Mouse (Mus musculus): ENCODE results near the gene Micall2. TPM values are rescaled to one million over a fixed set of nuclear protein-coding genes. Genes with fewer than 3 reads are reported as not detected.
A peak's percentile ranks its signal among the peaks of the same experiment; 100 is the strongest.
"Not testable (repeated sequence)": the region's sequence is repeated elsewhere in the genome, so short reads cannot be mapped to it uniquely, and the experiment has no call there.

Micall2 gene
- polyA plus RNA-seq, 1 experiment from 2014 or later, result 6.4 TPM

GRCm38 (mm10) chr5:139749413-139750125 lies 13.4 kb upstream of the Micall2 start:
- no peaks in the 10 kb centered on the region for H3K27me3 ChIP-seq (replicated peaks)
- H3K4me1 ChIP-seq, result no peaks in the 10 kb centered on the region
- H3K9me3 ChIP-seq, result no peaks in the 10 kb centered on the region
- H3K27ac ChIP-seq, result no peak overlapping the region
- no peak for ATAC-seq (ENCODE audit: insufficient read depth, low FRiP score, low read depth)
- no peak overlapping the region for H3K4me2 ChIP-seq
- H3K9ac ChIP-seq, result no peak overlapping the region
- H3K4me3 ChIP-seq (replicated peaks), result no peak overlapping the region
- WGBS, result 87% methylated on average over 16 of the region's 16 CpGs
- H3K36me3 ChIP-seq, result peaks cover 32% of the 10 kb centered on the region

GRCm38 (mm10) chr5:139745771-139746170 lies 9.6 kb upstream of the Micall2 start:
- Histone ChIP-seq H3K4me1 (0 out of 2 replicates have a peak, but pooled peaks cover 5% of the 10 kb centered on the region), H3K4me2 (no peak overlapping the region), H3K9ac (no peak overlapping the region), H3K27me3 (replicated peaks) (no peaks in the 10 kb centered on the region), H3K36me3 (peaks cover 8% of the 10 kb centered on the region; the same call in 1 of the 2 replicates), H3K9me3 (no peaks in the 10 kb centered on the region), H3K27ac (no peak overlapping the region), H3K4me3 (replicated peaks) (no peak overlapping the region)
- 7% methylated on average over 3 of the region's 3 CpGs for WGBS
- peak; percentile 84 for ATAC-seq (ENCODE audit: insufficient read depth, low FRiP score, low read depth)

GRCm38 (mm10) chr5:139742640-139743039 lies 6.5 kb upstream of the Micall2 start:
- H3K36me3 ChIP-seq; ATAC-seq (ENCODE audit: insufficient read depth, low FRiP score, low read depth); H3K9me3 ChIP-seq; H3K9ac ChIP-seq; H3K4me2 ChIP-seq; H3K4me1 ChIP-seq; H3K27ac ChIP-seq; H3K4me3 ChIP-seq (replicated peaks); H3K27me3 ChIP-seq (replicated peaks): not testable (repeated sequence)
- 22% methylated on average over 3 of the region's 3 CpGs for WGBS

- peak; percentile 66; the same call in 1 of the 2 replicates for ATAC-seq (ENCODE audit: insufficient read depth, low FRiP score, low read depth)
- H3K36me3 ChIP-seq, result no peaks in the 10 kb centered on the region
- H3K4me1 ChIP-seq, result peaks cover 32% of the 10 kb centered on the region
- no peak overlapping the region for H3K4me3 ChIP-seq (replicated peaks)
- no peaks in the 10 kb centered on the region for H3K9me3 ChIP-seq
- H3K27me3 ChIP-seq (replicated peaks), result no peaks in the 10 kb centered on the region
- H3K4me2 ChIP-seq, result peak overlapping the region; percentile 8; the same call in 1 of the 2 replicates
- no peak overlapping the region for H3K9ac ChIP-seq
- H3K27ac ChIP-seq, result peak overlapping the region; percentile 88
- 67% methylated on average over 7 of the region's 7 CpGs for WGBS
These were observed 2.6 kb upstream of the Micall2 start for GRCm38 (mm10) chr5:139738592-139739315.

GRCm38 (mm10) chr5:139737841-139738591 lies 1.9 kb upstream of the Micall2 start:
- H3K27ac ChIP-seq, result peak overlapping the region; percentile 88
- H3K9me3 ChIP-seq, result no peaks in the 10 kb centered on the region
- H3K4me1 ChIP-seq, result peaks cover 34% of the 10 kb centered on the region
- 0 out of 2 replicates have a peak, but pooled peaks have one; percentile 23 for ATAC-seq (ENCODE audit: insufficient read depth, low FRiP score, low read depth)
- no peak overlapping the region for H3K9ac ChIP-seq
- peak overlapping the region; percentile 8; the same call in 1 of the 2 replicates for H3K4me2 ChIP-seq
- no peak overlapping the region for H3K4me3 ChIP-seq (replicated peaks)
- 68% methylated on average over 14 of the region's 14 CpGs for WGBS
- H3K36me3 ChIP-seq, result no peaks in the 10 kb centered on the region
- no peaks in the 10 kb centered on the region for H3K27me3 ChIP-seq (replicated peaks)

GRCm38 (mm10) chr5:139736504-139736940 lies 386 bp upstream of the Micall2 start:
- Histone ChIP-seq H3K36me3 (no peaks in the 10 kb centered on the region), H3K9me3 (no peaks in the 10 kb centered on the region), H3K27ac (peak overlapping the region; percentile 88), H3K9ac (no peak overlapping the region), H3K4me3 (replicated peaks) (peak overlapping the region; percentile 55), H3K27me3 (replicated peaks) (no peaks in the 10 kb centered on the region), H3K4me1 (peaks cover 38% of the 10 kb centered on the region), H3K4me2 (peak overlapping the region; percentile 97)
- peak; percentile 10; the same call in 1 of the 2 replicates for ATAC-seq (ENCODE audit: insufficient read depth, low FRiP score, low read depth)
- 13% methylated on average over 10 of the region's 10 CpGs for WGBS

GRCm38 (mm10) chr5:139734746-139735145 lies 1.4 kb downstream of the Micall2 start:
- H3K36me3 ChIP-seq, result no peaks in the 10 kb centered on the region
- ATAC-seq (ENCODE audit: insufficient read depth, low FRiP score, low read depth), result no peak
- no peaks in the 10 kb centered on the region for H3K9me3 ChIP-seq
- 0 out of 2 replicates have a peak overlapping the region, but pooled peaks have one; percentile 1 for H3K27ac ChIP-seq
- peaks cover 55% of the 10 kb centered on the region for H3K4me1 ChIP-seq
- peak overlapping the region; percentile 97 for H3K4me2 ChIP-seq
- 63% methylated on average over 7 of the region's 7 CpGs for WGBS
- H3K4me3 ChIP-seq (replicated peaks), result peak overlapping the region; percentile 55; the same call in 1 of the 2 replicates
- H3K9ac ChIP-seq, result no peak overlapping the region
- no peaks in the 10 kb centered on the region for H3K27me3 ChIP-seq (replicated peaks)

- Histone ChIP-seq H3K4me2 (no peak overlapping the region; the same call in 1 of the 2 replicates), H3K4me3 (replicated peaks) (no peak overlapping the region), H3K36me3 (no peaks in the 10 kb centered on the region), H3K27ac (0 out of 2 replicates have a peak overlapping the region, but pooled peaks have one; percentile 9), H3K4me1 (peaks cover 55% of the 10 kb centered on the region), H3K9ac (no peak overlapping the region), H3K27me3 (replicated peaks) (no peaks in the 10 kb centered on the region), H3K9me3 (no peaks in the 10 kb centered on the region)
- 60% methylated on average over 3 of the region's 3 CpGs for WGBS
- ATAC-seq (ENCODE audit: insufficient read depth, low FRiP score, low read depth), result no peak; the same call in 1 of the 2 replicates
These were observed 2.1 kb downstream of the Micall2 start for GRCm38 (mm10) chr5:139734016-139734415.

GRCm38 (mm10) chr5:139732634-139733107 lies 3.5 kb downstream of the Micall2 start:
- Histone ChIP-seq H3K27me3 (replicated peaks) (no peaks in the 10 kb centered on the region), H3K4me2 (peak overlapping the region; percentile 32; the same call in 1 of the 2 replicates), H3K9me3 (no peaks in the 10 kb centered on the region), H3K27ac (peak overlapping the region; percentile 75), H3K36me3 (no peaks in the 10 kb centered on the region), H3K9ac (no peak overlapping the region), H3K4me1 (peaks cover 55% of the 10 kb centered on the region), H3K4me3 (replicated peaks) (no peak overlapping the region)
- ATAC-seq (ENCODE audit: insufficient read depth, low FRiP score, low read depth), result peak; percentile 42
- WGBS, result 37% methylated on average over 11 of the region's 11 CpGs

GRCm38 (mm10) chr5:139730712-139731486 lies 5.2 kb downstream of the Micall2 start:
- no peak for ATAC-seq (ENCODE audit: insufficient read depth, low FRiP score, low read depth)
- Histone ChIP-seq H3K4me2 (peak overlapping the region; percentile 12; the same call in 1 of the 2 replicates), H3K4me1 (peaks cover 44% of the 10 kb centered on the region), H3K27ac (peak overlapping the region; percentile 72), H3K4me3 (replicated peaks) (no peak overlapping the region), H3K27me3 (replicated peaks) (no peaks in the 10 kb centered on the region), H3K9ac (no peak overlapping the region), H3K36me3 (no peaks in the 10 kb centered on the region), H3K9me3 (no peaks in the 10 kb centered on the region)
- WGBS, result 41% methylated on average over 8 of the region's 8 CpGs

GRCm38 (mm10) chr5:139727261-139727660 lies 8.9 kb downstream of the Micall2 start:
- Histone ChIP-seq H3K4me1 (peaks cover 25% of the 10 kb centered on the region), H3K36me3 (no peaks in the 10 kb centered on the region), H3K27me3 (replicated peaks) (no peaks in the 10 kb centered on the region), H3K27ac (no peak overlapping the region), H3K4me3 (replicated peaks) (no peak overlapping the region), H3K4me2 (no peak overlapping the region), H3K9ac (no peak overlapping the region), H3K9me3 (no peaks in the 10 kb centered on the region)
- no peak for ATAC-seq (ENCODE audit: insufficient read depth, low FRiP score, low read depth)
- 77% methylated on average over 11 of the region's 11 CpGs for WGBS

All from stomach, embryonic 15.5 days (tissue).